Mouse (Mus musculus): ENCODE data around the gene Pmfbp1. TPM values are rescaled to one million over a fixed set of nuclear protein-coding genes. Genes with fewer than 3 reads are reported as not detected.
A peak's percentile ranks its signal among the peaks of the same experiment; 100 is the strongest.

The Pmfbp1 gene
- total and polyA plus RNA-seq, 2 experiments from 2014 or later, result 1.2 to 2.2 TPM

GRCm38 (mm10) chr8:109468112-109468511, 25.7 kb upstream of the Pmfbp1 start:
- Histone ChIP-seq H3K9me3 (ENCODE audit: low read length) (no peaks in the 10 kb centered on the region), H3K27me3 (ENCODE audit: insufficient read depth, low read length) (no peaks in the 10 kb centered on the region), H3K36me3 (ENCODE audit: insufficient read depth, low read length) (no peaks in the 10 kb centered on the region), H3K4me3 (ENCODE audit: low read depth, low read length) (no peak overlapping the region), H3K27ac (ENCODE audit: low read depth, low read length) (no peak overlapping the region), H3K9ac (replicated peaks; ENCODE audit: low read length, poor library complexity, severe bottlenecking) (no peak overlapping the region), H3K4me2 (ENCODE audit: low read depth, low read length, poor library complexity, severe bottlenecking) (no peak overlapping the region), H3K4me1 (ENCODE audit: insufficient read depth, low read length) (peaks cover 25% of the 10 kb centered on the region)
- no peak for DNase-seq (ENCODE audit: low spot score)
- WGBS, result 77% methylated on average over 11 of the region's 11 CpGs
- TF ChIP-seq CTCF (IDR thresholded peaks at IDR 0.05), result no peak
- no peak for ATAC-seq (ENCODE audit: low FRiP score)

DNA sequence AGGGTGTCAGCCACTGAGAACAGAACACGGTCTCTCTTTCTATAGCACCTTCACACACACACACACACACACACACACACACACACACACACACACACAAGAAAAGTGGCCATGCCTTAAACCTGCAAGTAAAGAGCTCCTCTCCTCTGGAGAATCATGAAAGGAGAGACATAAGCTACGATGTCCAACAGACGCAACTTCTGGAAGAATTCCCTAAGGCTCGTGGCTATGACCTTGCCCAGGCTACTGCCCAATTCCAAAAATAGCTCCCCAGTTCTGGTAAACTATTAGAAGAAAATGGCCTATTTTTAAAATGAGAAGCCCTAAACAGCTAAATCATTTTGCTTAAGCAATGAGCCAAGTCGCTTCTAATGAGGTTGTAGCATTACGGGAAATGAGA, 22.0 kb upstream of the Pmfbp1 start:
- no peak for TF ChIP-seq CTCF (IDR thresholded peaks at IDR 0.05)
- Histone ChIP-seq H3K4me3 (ENCODE audit: low read depth, low read length) (no peak overlapping the region), H3K9ac (replicated peaks; ENCODE audit: low read length, poor library complexity, severe bottlenecking) (no peak overlapping the region), H3K9me3 (ENCODE audit: low read length) (no peaks in the 10 kb centered on the region), H3K4me1 (ENCODE audit: insufficient read depth, low read length) (0 out of 2 replicates have a peak, but pooled peaks cover 3% of the 10 kb centered on the region), H3K27me3 (ENCODE audit: insufficient read depth, low read length) (no peaks in the 10 kb centered on the region), H3K27ac (ENCODE audit: low read depth, low read length) (no peak overlapping the region), H3K36me3 (ENCODE audit: insufficient read depth, low read length) (no peaks in the 10 kb centered on the region), H3K4me2 (ENCODE audit: low read depth, low read length, poor library complexity, severe bottlenecking) (no peak overlapping the region)
- DNase-seq (ENCODE audit: low spot score), result no peak
- 83% methylated on average over 6 of the region's 6 CpGs for WGBS
- no peak for ATAC-seq (ENCODE audit: low FRiP score)

GRCm38 (mm10) chr8:109472400-109472799, 21.4 kb upstream of the Pmfbp1 start:
- H3K36me3 ChIP-seq (ENCODE audit: insufficient read depth, low read length), result no peaks in the 10 kb centered on the region
- no peak for TF ChIP-seq CTCF (IDR thresholded peaks at IDR 0.05)
- 0 out of 2 replicates have a peak, but pooled peaks cover 3% of the 10 kb centered on the region for H3K4me1 ChIP-seq (ENCODE audit: insufficient read depth, low read length)
- WGBS, result 86% methylated on average over 8 of the region's 8 CpGs
- no peak overlapping the region for H3K4me2 ChIP-seq (ENCODE audit: low read depth, low read length, poor library complexity, severe bottlenecking)
- DNase-seq (ENCODE audit: low spot score) (no peak), ATAC-seq (ENCODE audit: low FRiP score) (no peak)
- H3K4me3 ChIP-seq (ENCODE audit: low read depth, low read length), result no peak overlapping the region
- H3K9me3 ChIP-seq (ENCODE audit: low read length), result no peaks in the 10 kb centered on the region
- H3K9ac ChIP-seq (replicated peaks; ENCODE audit: low read length, poor library complexity, severe bottlenecking), result no peak overlapping the region
- H3K27ac ChIP-seq (ENCODE audit: low read depth, low read length), result no peak overlapping the region
- H3K27me3 ChIP-seq (ENCODE audit: insufficient read depth, low read length), result no peaks in the 10 kb centered on the region

DNA sequence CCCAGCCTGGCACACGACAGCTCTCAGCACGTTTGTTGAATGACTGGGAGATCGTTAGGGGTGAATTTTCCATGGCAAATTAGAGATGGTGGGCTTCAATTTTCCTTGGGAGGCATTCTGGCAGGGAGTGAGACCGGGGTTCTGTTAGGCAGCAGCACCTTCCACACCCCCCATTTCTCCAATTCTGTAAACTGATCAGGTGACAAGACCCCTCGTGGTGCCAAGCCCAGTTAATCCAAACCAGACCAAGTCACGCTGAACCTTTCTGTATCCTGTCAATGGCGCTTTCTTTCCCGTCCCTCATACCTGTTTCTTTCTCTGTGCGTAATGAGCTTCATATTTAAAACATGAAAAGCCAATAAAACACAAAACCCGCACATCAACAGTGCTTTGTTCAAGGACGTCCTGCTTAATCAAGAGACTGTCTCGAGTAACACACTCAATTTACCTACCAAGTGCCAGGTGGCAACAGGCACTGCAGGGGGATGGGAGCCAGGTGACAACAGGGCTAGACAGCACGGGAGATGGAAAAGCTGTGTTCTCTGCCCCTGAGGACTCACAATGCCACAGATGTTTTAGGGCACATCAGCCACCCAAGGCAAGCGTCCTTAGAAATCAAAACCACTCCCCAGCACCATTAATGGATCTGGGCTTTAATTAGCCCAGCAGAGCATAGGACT, 19.2 kb upstream of the Pmfbp1 start:
- Histone ChIP-seq H3K4me1 (ENCODE audit: insufficient read depth, low read length) (no peaks in the 10 kb centered on the region), H3K9me3 (ENCODE audit: low read length) (no peaks in the 10 kb centered on the region), H3K4me2 (ENCODE audit: low read depth, low read length, poor library complexity, severe bottlenecking) (no peak overlapping the region), H3K27me3 (ENCODE audit: insufficient read depth, low read length) (no peaks in the 10 kb centered on the region), H3K4me3 (ENCODE audit: low read depth, low read length) (no peak overlapping the region), H3K36me3 (ENCODE audit: insufficient read depth, low read length) (no peaks in the 10 kb centered on the region), H3K9ac (replicated peaks; ENCODE audit: low read length, poor library complexity, severe bottlenecking) (no peak overlapping the region), H3K27ac (ENCODE audit: low read depth, low read length) (peak overlapping the region; percentile 26; the same call in 1 of the 2 replicates)
- DNase-seq (ENCODE audit: low spot score), result no peak
- 39% methylated on average over 14 of the region's 14 CpGs for WGBS
- no peak for TF ChIP-seq CTCF (IDR thresholded peaks at IDR 0.05)
- ATAC-seq (ENCODE audit: low FRiP score), result no peak

DNA sequence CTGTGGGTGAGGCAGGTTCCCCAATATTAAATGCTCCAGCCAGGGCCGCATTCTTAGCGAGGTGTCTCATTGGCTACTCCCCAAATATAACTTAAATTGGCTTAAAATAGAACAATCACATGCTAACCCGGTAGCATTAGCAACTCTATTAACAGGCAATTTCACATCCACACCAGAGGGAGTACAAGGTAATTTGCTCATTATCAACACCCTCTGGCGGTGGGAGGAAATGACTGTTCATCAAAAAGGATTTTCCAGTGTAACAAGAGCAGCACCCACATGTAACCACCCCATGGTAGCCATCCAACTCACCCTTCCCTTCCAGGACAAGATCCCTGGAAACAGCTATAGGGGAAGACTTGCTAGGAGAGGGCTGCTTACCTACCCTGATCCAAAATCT, 18.4 kb upstream of the Pmfbp1 start:
- WGBS, result 57% methylated on average over 4 of the region's 4 CpGs
- Histone ChIP-seq H3K4me1 (ENCODE audit: insufficient read depth, low read length) (no peaks in the 10 kb centered on the region), H3K27ac (ENCODE audit: low read depth, low read length) (no peak overlapping the region), H3K9me3 (ENCODE audit: low read length) (no peaks in the 10 kb centered on the region), H3K27me3 (ENCODE audit: insufficient read depth, low read length) (no peaks in the 10 kb centered on the region), H3K4me3 (ENCODE audit: low read depth, low read length) (no peak overlapping the region), H3K9ac (replicated peaks; ENCODE audit: low read length, poor library complexity, severe bottlenecking) (no peak overlapping the region), H3K36me3 (ENCODE audit: insufficient read depth, low read length) (no peaks in the 10 kb centered on the region), H3K4me2 (ENCODE audit: low read depth, low read length, poor library complexity, severe bottlenecking) (no peak overlapping the region)
- TF ChIP-seq CTCF (IDR thresholded peaks at IDR 0.05), result peak; percentile 56
- DNase-seq (ENCODE audit: low spot score), result peak; percentile 50
- no peak for ATAC-seq (ENCODE audit: low FRiP score)

- DNase-seq (ENCODE audit: low spot score), result no peak
- H3K27me3 ChIP-seq (ENCODE audit: insufficient read depth, low read length), result no peaks in the 10 kb centered on the region
- H3K9me3 ChIP-seq (ENCODE audit: low read length), result no peaks in the 10 kb centered on the region
- WGBS, result 83% methylated on average over 6 of the region's 6 CpGs
- TF ChIP-seq CTCF (IDR thresholded peaks at IDR 0.05), result no peak
- no peak for ATAC-seq (ENCODE audit: low FRiP score)
- H3K4me2 ChIP-seq (ENCODE audit: low read depth, low read length, poor library complexity, severe bottlenecking), result no peak overlapping the region
- no peak overlapping the region for H3K27ac ChIP-seq (ENCODE audit: low read depth, low read length)
- no peak overlapping the region for H3K4me3 ChIP-seq (ENCODE audit: low read depth, low read length)
- no peaks in the 10 kb centered on the region for H3K4me1 ChIP-seq (ENCODE audit: insufficient read depth, low read length)
- no peaks in the 10 kb centered on the region for H3K36me3 ChIP-seq (ENCODE audit: insufficient read depth, low read length)
- no peak overlapping the region for H3K9ac ChIP-seq (replicated peaks; ENCODE audit: low read length, poor library complexity, severe bottlenecking)
Observed at GRCm38 (mm10) chr8:109478586-109478985, 15.2 kb upstream of the Pmfbp1 start.
